Mouse (Mus musculus): ENCODE measurements around the gene Gm49721.
"Not testable (repeated sequence)": the region's sequence is repeated elsewhere in the genome, so short reads cannot be mapped to it uniquely, and the experiment has no call there.

Gm49721 gene

DNA sequence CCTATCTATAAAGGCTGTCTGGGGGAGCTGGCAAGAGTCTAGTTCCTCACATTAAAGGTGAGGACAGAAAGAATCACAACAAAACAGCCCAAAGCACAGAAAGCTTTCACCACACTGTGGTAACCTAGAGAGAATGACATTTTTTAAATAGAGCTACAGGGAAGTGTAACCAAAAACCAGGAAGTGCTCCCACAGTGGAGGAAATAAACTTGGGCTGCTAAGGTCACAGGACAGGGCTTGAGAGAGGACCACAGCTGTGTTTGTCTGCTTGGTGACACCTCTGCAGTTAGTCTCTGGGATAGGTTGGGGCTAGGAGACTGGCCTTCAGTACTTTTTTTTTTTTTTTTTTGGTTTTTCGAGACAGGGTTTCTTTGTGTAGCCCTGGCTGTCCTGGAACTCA, 11.0 kb upstream of the Gm49721 start:
- DNase-seq (ENCODE audit: low read depth, low spot score); H3K27me3 ChIP-seq (ENCODE audit: control insufficient read depth, insufficient read depth, low read length, poor library complexity, severe bottlenecking): not testable (repeated sequence)

DNA sequence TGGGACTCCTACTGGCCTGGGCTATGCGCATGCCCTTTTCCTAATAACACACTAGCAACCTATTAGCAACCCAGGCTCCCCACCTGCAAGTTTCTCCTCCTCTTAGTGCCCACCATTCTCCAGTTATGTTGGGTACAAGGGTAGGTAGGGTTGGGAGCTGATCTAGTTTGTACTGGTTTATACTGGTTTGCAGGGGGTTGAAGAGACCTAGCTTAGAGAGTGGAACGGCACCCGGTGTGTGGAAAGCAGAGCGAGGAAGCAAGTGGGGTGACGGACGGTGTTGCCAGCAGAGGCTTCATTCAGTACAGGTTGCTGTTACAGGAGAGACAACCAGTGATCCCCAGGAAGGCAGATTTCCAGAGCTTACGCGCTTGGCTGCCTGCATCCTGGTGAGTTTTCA, 8.4 kb upstream of the Gm49721 start, which contains the start of gene Rnaset2b:
Rnaset2b (plus strand) TSS at position 301 of the 400 bp plus-strand sequence.
- not testable (repeated sequence) for H3K36me3 ChIP-seq (ENCODE audit: control insufficient read depth, insufficient read depth, low read length, poor library complexity, severe bottlenecking); DNase-seq (ENCODE audit: low read depth, low spot score); H3K27me3 ChIP-seq (ENCODE audit: control insufficient read depth, insufficient read depth, low read length, poor library complexity, severe bottlenecking)

More for the DNA sequence above, 11.0 kb upstream of the Gm49721 start:
- H3K36me3 ChIP-seq (ENCODE audit: control insufficient read depth, insufficient read depth, low read length, poor library complexity, severe bottlenecking): not testable (repeated sequence)

DNA sequence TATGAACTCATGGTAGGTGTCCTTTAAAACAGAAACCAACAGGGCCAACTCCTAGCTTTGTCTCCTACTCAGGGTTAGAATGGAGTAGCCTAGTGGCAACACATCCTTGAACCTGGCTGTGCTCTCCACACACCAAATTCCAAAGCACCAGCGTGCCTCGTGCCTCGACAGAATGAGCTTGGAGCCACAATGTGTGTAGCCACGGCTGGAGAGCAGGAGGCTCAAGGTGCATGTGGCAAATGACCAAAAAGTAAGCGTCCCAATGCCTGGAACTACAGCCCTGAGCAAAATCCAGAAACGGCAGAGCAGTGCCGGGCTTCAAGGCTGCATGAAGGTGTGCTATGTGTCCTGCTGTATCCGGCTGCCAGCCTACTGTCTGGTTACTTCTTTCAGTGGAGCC, 7.5 kb upstream of the Gm49721 start:
- H3K36me3 ChIP-seq (ENCODE audit: control insufficient read depth, insufficient read depth, low read length, poor library complexity, severe bottlenecking); DNase-seq (ENCODE audit: low read depth, low spot score): not testable (repeated sequence)

DNA sequence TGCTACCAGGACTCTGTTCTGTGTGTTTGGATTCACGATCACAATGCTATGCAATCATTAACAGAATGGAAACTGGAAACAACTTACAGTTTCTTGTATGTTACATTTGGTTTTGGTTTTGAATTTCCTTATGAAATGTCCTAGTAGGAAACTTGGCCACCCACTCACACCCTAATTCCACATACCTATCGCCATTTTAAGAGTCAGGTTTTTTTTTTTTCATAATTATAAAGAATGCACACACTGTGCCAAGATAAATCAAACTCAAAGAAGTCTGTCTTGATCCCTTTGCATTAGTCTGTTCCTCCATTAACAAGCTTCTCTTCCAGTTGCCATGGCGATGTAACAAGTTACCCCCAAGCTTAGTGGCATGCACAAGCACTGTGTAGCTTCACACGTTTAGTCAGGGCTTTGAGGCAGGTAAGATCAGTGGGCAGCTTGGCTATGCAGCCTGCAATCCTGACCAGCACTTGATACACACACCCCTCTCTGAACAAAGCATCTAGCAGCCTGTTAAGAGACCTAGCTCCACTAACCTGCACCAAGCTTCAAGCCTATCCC, 5.8 kb upstream of the Gm49721 start:
- not testable (repeated sequence) for H3K27me3 ChIP-seq (ENCODE audit: control insufficient read depth, insufficient read depth, low read length, poor library complexity, severe bottlenecking); H3K36me3 ChIP-seq (ENCODE audit: control insufficient read depth, insufficient read depth, low read length, poor library complexity, severe bottlenecking); DNase-seq (ENCODE audit: low read depth, low spot score)

More for the DNA sequence above, 7.5 kb upstream of the Gm49721 start:
- not testable (repeated sequence) for H3K27me3 ChIP-seq (ENCODE audit: control insufficient read depth, insufficient read depth, low read length, poor library complexity, severe bottlenecking)

DNA sequence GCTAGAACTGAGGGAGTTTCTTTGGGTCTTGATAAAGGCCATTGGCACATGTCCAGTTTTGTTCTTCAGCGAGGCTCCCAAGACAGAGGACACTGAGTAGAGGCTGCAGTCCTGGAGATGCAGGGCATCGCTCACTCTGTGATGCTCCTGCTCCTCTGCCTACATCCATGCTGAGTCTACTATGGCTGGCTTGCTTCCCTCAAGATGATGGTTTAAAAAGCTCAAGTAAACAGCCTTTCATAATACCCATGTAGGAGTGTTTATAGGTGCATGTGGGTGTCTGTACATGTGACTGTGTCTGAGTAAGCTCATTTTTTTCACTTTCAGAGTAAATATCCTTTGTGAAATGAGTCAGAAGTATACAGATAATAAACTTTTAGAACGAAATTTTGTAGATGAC, 3.7 kb upstream of the Gm49721 start:
- not testable (repeated sequence) for DNase-seq (ENCODE audit: low read depth, low spot score); H3K36me3 ChIP-seq (ENCODE audit: control insufficient read depth, insufficient read depth, low read length, poor library complexity, severe bottlenecking); H3K27me3 ChIP-seq (ENCODE audit: control insufficient read depth, insufficient read depth, low read length, poor library complexity, severe bottlenecking)

DNA sequence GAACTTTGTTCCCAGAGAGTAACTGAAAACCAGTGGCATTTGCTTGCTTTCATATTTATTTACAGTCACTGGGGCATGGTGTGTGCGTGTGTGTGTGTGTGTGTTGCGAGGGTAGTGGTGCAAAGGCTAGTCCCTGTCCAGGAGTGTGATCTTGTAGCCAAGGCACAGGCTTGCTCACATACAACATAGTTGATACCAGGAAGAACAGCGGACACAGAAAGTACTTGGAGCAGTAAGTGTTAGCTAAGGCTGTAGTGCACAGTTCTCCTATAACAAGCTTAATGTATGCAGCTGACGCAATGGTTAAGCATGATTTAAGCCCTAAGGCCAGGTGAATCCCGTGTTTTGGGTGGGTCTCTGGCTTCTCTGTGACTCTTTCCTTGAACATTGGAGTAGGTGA, 676 bp downstream of the Gm49721 start:
- H3K36me3 ChIP-seq (ENCODE audit: control insufficient read depth, insufficient read depth, low read length, poor library complexity, severe bottlenecking); DNase-seq (ENCODE audit: low read depth, low spot score); H3K27me3 ChIP-seq (ENCODE audit: control insufficient read depth, insufficient read depth, low read length, poor library complexity, severe bottlenecking): not testable (repeated sequence)

DNA sequence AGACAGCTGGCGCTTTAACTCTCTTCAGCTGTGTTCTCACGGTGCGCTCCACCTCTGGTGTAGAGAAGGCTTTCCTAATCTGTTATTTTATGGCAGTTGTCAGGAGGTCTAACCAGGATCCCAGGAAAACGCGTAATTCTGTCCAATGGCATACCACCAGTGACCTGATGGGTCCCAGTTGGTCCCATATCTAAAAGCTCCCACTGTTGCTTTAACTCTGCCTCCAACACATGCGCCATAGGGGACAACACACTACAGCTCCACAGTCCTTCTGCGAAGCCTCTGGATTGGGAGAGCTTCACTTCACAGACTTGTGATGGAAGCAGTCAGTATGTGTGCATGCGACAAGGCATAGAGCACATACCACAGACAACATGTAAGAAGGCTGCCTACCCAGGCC, 1.4 kb downstream of the Gm49721 start:
- H3K27me3 ChIP-seq (ENCODE audit: control insufficient read depth, insufficient read depth, low read length, poor library complexity, severe bottlenecking); DNase-seq (ENCODE audit: low read depth, low spot score); H3K36me3 ChIP-seq (ENCODE audit: control insufficient read depth, insufficient read depth, low read length, poor library complexity, severe bottlenecking): not testable (repeated sequence)

DNA sequence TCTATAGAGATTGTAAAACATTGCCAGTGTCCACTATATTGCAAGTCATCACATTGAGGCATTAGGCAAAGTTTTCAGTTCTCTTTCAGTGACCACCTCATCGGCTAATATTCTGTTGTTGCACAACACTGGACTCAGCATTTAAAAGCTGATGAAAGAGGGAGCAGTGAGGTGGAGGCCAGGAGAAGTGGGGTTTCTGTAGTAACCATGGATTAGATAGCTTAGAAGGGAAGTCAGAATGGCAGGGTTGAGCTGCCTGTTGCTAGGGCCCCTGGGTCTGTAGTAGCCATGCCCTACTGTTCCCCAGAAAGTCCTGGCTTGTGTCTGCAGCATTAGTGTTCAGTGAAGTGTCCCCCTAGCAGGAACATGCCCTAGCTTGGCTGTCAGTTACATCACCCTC, 7.4 kb downstream of the Gm49721 start:
- not testable (repeated sequence) for DNase-seq (ENCODE audit: low read depth, low spot score); H3K36me3 ChIP-seq (ENCODE audit: control insufficient read depth, insufficient read depth, low read length, poor library complexity, severe bottlenecking); H3K27me3 ChIP-seq (ENCODE audit: control insufficient read depth, insufficient read depth, low read length, poor library complexity, severe bottlenecking)

DNA sequence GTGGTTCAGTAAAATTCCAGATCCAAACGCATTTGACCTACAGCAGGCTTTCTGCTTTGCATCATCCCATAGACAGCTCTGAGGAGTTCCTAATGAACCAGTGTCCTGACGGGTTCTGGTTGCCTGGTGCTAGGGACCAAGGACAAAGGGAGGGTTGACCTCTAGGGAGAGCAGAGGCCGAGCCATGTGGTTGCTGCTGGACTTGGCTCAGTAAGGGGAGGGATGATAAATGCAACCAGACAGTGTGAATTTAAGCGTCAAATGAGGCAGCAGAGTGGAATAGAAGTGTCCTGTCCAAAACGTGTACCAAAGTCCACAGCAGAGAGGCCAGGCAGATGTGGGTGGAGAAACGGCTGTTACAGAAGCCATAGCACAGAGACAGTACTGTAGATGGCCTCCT, 16.8 kb downstream of the Gm49721 start:
- not testable (repeated sequence) for DNase-seq (ENCODE audit: low read depth, low spot score); H3K27me3 ChIP-seq (ENCODE audit: control insufficient read depth, insufficient read depth, low read length, poor library complexity, severe bottlenecking); H3K36me3 ChIP-seq (ENCODE audit: control insufficient read depth, insufficient read depth, low read length, poor library complexity, severe bottlenecking)

DNA sequence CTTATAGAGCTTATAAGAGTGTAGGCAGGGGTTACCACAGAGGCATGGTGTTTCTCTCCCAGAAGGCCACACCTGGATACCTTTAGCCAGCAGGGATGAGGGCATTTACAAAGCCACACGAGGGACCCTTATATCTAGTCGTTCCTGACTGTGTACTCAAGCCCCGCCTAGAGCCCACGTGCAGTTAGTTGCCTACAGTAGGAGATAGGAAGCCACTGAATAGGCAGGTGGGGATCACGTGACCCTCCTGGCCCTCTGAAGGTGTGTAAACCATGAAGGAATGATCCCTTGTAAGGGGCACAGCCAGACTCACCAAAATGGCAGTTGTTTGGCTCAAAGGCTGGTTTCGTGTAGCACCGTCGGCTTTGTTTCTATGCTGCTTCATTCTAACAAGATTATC, 18.1 kb downstream of the Gm49721 start:
- H3K27me3 ChIP-seq (ENCODE audit: control insufficient read depth, insufficient read depth, low read length, poor library complexity, severe bottlenecking); DNase-seq (ENCODE audit: low read depth, low spot score); H3K36me3 ChIP-seq (ENCODE audit: control insufficient read depth, insufficient read depth, low read length, poor library complexity, severe bottlenecking): not testable (repeated sequence)

DNA sequence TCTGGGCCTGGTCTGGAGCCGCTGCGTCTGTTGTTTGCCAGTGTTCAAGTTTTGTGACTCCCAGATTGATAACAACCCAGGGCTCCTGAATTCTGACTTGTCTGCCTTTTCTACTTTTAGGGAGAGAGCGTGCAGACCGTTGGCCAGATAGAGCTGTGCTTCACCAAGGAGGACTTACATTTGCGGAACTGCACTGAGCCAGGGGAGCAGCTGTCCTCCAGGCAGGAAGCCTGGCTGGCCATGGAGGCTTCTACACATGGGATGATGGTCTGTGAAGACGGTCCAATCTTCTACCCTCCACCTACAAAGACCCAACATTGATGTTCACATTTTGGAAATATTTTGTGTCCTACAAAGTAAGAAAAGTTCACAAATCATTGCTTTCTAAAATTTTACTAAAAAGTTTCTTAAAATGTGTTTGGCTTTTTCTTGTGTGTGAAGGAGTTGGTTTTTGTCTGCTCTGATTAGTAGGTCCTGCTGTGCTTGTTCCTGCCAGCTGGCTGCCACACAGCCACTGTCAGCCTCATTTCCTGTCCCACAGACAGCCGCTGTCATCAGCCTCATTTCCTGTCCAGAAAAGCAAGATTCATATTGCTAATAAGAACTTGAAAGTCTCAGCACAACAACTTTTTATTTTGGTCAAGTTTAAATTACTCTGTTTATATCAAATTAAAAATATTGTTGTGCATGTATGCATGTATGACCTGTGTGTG, 19.2 kb downstream of the Gm49721 start:
- H3K27me3 ChIP-seq (ENCODE audit: control insufficient read depth, insufficient read depth, low read length, poor library complexity, severe bottlenecking); DNase-seq (ENCODE audit: low read depth, low spot score); H3K36me3 ChIP-seq (ENCODE audit: control insufficient read depth, insufficient read depth, low read length, poor library complexity, severe bottlenecking): not testable (repeated sequence)

DNA sequence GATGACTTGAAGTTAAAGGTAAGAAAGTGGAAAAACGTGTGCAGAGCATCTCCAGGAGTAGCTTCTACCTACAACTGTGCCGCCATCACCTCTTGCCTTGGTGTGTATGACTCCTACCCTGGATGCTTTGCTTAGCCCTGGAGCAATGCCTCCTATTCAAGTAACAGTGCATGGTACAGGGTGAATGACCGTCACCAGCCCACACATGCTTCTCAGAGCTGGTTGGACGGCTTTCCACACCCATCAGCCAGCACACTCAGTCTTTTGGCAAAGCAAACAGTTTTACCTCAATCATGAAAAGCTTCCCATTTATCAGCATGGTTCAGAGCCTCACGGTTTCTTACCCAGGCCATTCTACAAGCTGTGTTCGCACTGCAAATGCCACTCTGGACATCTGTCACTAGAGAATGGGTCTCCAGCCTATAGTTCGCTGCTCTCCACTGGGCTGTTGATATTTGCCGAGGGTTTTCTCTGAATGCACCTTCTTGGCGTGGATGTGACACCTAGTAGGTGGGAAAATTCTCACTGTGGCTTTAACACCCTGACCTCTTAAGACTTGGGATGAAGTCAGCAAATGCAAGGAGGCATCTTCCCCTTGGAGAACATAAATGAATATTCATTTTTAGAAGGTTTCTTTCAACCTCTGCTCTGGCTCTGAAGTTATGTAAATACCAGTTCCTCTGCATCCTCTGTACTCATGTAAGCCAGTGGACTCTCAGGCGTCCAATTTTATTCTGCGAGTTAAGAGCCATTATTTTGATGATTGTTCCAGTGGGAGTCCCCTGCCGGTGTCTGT, 23.3 kb downstream of the Gm49721 start:
- not testable (repeated sequence) for H3K36me3 ChIP-seq (ENCODE audit: control insufficient read depth, insufficient read depth, low read length, poor library complexity, severe bottlenecking); DNase-seq (ENCODE audit: low read depth, low spot score); H3K27me3 ChIP-seq (ENCODE audit: control insufficient read depth, insufficient read depth, low read length, poor library complexity, severe bottlenecking)

DNA sequence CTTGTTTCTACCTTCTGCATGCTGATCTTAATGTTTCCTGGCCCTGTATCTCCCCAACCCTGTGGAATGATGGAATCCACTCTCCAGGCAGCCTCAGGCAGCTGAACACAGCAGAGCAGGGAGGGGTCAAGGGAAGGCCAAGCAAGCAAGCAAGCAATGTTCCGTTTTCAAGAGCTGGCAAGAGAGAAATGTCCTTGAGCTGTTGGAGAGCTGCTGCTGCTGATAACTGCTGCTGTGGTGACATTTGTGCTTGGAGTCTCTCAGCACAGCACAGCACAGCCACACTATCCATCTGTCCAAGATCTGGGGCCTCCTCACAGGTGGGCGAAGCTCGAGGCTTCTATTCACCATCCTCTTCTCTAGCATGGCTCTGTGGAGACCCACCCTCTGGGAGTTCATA, 24.7 kb downstream of the Gm49721 start:
- not testable (repeated sequence) for DNase-seq (ENCODE audit: low read depth, low spot score); H3K36me3 ChIP-seq (ENCODE audit: control insufficient read depth, insufficient read depth, low read length, poor library complexity, severe bottlenecking); H3K27me3 ChIP-seq (ENCODE audit: control insufficient read depth, insufficient read depth, low read length, poor library complexity, severe bottlenecking)

DNA sequence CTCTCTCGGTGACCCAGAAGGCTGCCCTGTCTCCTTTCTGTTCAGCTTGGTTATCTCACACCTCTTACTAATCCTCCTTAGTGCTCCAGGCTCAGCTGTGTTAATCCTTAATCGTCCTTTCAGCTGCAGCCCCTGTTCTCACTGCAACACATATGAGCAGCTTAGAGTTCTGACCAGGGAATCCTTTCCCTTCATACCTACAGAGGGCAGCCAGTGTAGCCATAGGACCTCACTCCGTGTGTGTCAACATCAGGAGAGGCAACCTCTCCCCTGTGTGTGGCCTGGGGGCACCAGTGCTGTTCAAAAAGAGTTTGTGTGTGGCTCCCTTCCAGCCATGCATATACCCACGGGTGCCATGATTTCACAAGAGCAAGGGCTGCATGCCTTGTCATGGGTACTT, 26.9 kb downstream of the Gm49721 start:
- not testable (repeated sequence) for DNase-seq (ENCODE audit: low read depth, low spot score); H3K36me3 ChIP-seq (ENCODE audit: control insufficient read depth, insufficient read depth, low read length, poor library complexity, severe bottlenecking); H3K27me3 ChIP-seq (ENCODE audit: control insufficient read depth, insufficient read depth, low read length, poor library complexity, severe bottlenecking)

DNA sequence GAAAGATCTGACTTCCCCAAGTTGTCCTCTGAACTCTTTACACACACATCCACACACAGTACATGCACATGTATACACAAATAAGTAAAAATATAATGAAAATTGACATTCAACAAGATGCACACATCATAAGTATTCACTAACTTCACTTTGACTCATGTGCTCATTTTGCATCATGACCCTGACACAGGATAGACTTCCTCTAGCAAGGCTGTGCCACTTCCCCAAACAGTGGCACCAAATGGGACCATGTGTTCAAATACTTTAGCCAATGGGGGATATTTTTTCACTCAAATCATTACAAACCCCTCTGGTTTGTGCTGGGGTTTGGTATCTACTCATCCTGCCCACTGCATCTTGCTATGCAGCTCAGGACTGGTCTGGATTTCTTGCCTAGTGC, 30.2 kb downstream of the Gm49721 start:
- H3K36me3 ChIP-seq (ENCODE audit: control insufficient read depth, insufficient read depth, low read length, poor library complexity, severe bottlenecking); DNase-seq (ENCODE audit: low read depth, low spot score); H3K27me3 ChIP-seq (ENCODE audit: control insufficient read depth, insufficient read depth, low read length, poor library complexity, severe bottlenecking): not testable (repeated sequence)

Measured in splenic B cell, adult 2 months (primary cell).